Mouse (Mus musculus): Measurements from ENCODE around the gene Pole.

- TF ChIP-seq EP300 (IDR thresholded peaks at IDR 0.05; ENCODE audit: low read depth): no peak
- no peak for TF ChIP-seq CTCF (IDR thresholded peaks at IDR 0.05; ENCODE audit: low read depth)
These were observed 59.4 kb downstream of the Pole start for GRCm38 (mm10) chr5:110345553-110345952.
